Mouse (Mus musculus) layer of hippocampus, adult 8-10 months (tissue): ENCODE data around the gene Per2. TPM values are rescaled to one million over a fixed set of nuclear protein-coding genes. Genes with fewer than 3 reads are reported as not detected.

Experiments
- DNase-seq, 2 experiments: peaks; one replicate each; pipeline ENCODE4 v3.0.0; 2022; ENCODE audit warnings: low spot score in 2 of 2
- total RNA-seq, 4 experiments: library from RNA; stranded (reverse); gene quantifications; 2 replicates each; pipeline ENCODE4 v1.2.4; 2022

The Per2 gene
- total RNA-seq, 4 experiments from 2014 or later, result 20.4 to 37.6 (median 30.4) TPM

- peak; percentile 71 to 76 for DNase-seq
Measured at GRCm38 (mm10) chr1:91398260-91399062, 60.7 kb downstream of the Per2 start, which contains the start of gene Ilkap. TSS of gene Ilkap (minus strand) at chr1:91398815.

DNA sequence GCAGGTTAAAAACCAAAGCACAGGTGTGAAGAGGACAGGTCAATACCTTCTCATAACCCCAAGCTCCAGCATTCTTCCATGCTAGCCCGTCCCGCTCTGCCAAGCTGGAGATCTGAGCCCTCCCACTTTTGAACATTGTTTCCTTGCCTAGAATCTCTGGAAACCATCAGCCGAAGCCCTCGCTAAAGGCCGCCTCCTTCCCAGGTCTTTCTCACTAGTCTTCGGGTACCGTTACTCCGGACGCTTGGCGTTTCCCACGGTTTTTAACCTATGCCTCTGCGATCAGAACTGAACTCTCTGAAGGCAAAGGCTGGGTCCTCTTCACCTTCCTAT is 61.2 kb downstream of the Per2 start:
- DNase-seq, result no peak

GRCm38 (mm10) chr1:91390369-91390768 is 68.8 kb downstream of the Per2 start:
- DNase-seq, result no peak

DNA sequence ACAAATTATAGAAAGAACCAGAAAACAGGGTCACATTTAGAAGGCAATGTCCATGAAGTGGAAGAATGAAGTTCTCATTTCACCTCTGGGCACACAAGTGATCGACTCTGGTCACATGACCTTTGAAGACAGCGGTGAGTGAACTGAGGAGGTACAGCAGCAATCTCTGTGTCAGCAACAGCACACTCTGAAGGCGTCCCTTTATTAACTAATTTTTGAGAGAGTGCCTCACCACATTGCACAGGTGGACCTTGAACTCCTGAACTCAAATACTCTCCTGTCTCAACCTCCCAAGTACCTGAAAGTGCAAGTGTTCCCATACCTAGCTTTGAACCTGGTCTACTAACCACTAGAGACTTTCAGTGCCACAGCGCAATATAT is 78.0 kb downstream of the Per2 start:
- no peak for DNase-seq

- peak; percentile 43 to 78 for DNase-seq
Measured at GRCm38 (mm10) chr1:91380453-91381090, 78.6 kb downstream of the Per2 start.

GRCm38 (mm10) chr1:91373414-91373835 is 85.7 kb downstream of the Per2 start:
- no peak for DNase-seq

- DNase-seq, result no peak
Measured at GRCm38 (mm10) chr1:91370055-91370454, 89.1 kb downstream of the Per2 start.

GRCm38 (mm10) chr1:91369408-91369807 is 89.7 kb downstream of the Per2 start:
- no peak for DNase-seq

DNA sequence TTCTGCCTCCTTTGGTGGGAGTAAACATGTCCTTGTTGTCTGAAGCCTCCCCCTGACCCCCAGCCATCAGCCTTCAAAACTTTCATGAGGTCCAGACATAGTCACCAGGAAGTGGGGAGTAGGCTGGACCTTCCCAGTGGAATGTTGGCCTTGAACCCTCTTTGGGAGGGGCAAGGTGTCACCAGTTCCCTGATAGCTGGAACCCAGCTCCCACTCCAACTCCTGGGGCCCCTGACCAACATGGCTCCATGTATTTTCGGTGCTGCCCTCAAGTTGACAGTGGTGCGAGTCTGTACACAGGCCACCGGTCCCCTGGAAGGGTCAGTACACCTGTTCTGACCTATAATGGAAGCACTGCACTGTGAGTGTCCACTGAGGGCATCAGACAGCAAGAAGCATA is 91.8 kb downstream of the Per2 start:
- DNase-seq, result no peak

- DNase-seq, result no peak
Measured at GRCm38 (mm10) chr1:91366215-91367108, 92.7 kb downstream of the Per2 start, which contains the start of gene Erfe. TSS of gene Erfe (plus strand) at chr1:91366430.

Other genes starting within 250 kb of the Per2 start
- gene Ube2f, start 209.0 kb downstream of the Per2 start, total RNA-seq, result 10 to 100 TPM; 48.0 to 48.9 (median 48.6) TPM
- gene Scly, start 161.0 kb downstream of the Per2 start, total RNA-seq, result 10 to 100 TPM; 21.8 to 24.6 (median 22.2) TPM
- under 1 TPM in 1 of 4 experiments, not detected in 3; 0.16 TPM for gene Espnl, start 137.2 kb downstream of the Per2 start, total RNA-seq
- gene Klhl30, start 108.3 kb downstream of the Per2 start, total RNA-seq, result not detected
- not detected for gene Erfe, start 92.9 kb downstream of the Per2 start, total RNA-seq
- 10 to 100 TPM; 58.7 to 73.1 (median 64.3) TPM for gene Ilkap, start 60.5 kb downstream of the Per2 start, total RNA-seq
- gene Hes6, start 45.3 kb downstream of the Per2 start, total RNA-seq, result 10 to 100 TPM; 15.0 to 20.8 (median 16.2) TPM
- 10 to 100 TPM; 13.3 to 14.6 (median 13.8) TPM for gene Traf3ip1, start 35.3 kb upstream of the Per2 start, total RNA-seq
- 10 to 100 TPM; 34.7 to 38.2 (median 36.4) TPM for gene Asb1, start 81.2 kb upstream of the Per2 start, total RNA-seq